12 mouse cellular contexts compared by ENCODE assay signal in genomic region chr1:159322586-159322985, GRCm38 (mm10).
A peak's percentile ranks its signal among the peaks of the same experiment; 100 is the strongest.
DNase-seq lines count a peak whose midpoint lies in the region; ATAC-seq and TF ChIP-seq lines count a peak whose summit lies in the region.
"Had no signal": no experiment of that assay in that cellular context is flagged by ENCODE, and none has a peak within 500 bp of the region (broad histone marks: within the 10 kb centered on the region; RNA-seq: fewer than 3 reads in every experiment).

No protein-coding gene starts in this region.

- H3K27me3 ChIP-seq in kidney, embryonic 15.5 days, result no peaks in the 10 kb centered on the region
- no peaks in the 10 kb centered on the region for H3K27me3 ChIP-seq in midbrain, postnatal 0 days (ENCODE audit: insufficient read depth, low read length)
- no peaks in the 10 kb centered on the region for H3K27me3 ChIP-seq in midbrain, embryonic 10.5 days (ENCODE audit: low read depth, poor library complexity, severe bottlenecking)
- H3K27me3 ChIP-seq: heart, embryonic 15.5 days; hindbrain, embryonic 15.5 days had no signal

- H3K4me2 ChIP-seq in kidney, embryonic 15.5 days, result no peak overlapping the region
- H3K4me2 ChIP-seq in midbrain, postnatal 0 days (ENCODE audit: low read depth, low read length, poor library complexity, severe bottlenecking), result no peak overlapping the region
- H3K4me2 ChIP-seq: heart, embryonic 15.5 days; hindbrain, embryonic 15.5 days had no signal

- H3K36me3 ChIP-seq in kidney, embryonic 15.5 days, result peaks cover 29% of the 10 kb centered on the region
- 0 out of 2 replicates have a peak, but pooled peaks cover 2% of the 10 kb centered on the region for H3K36me3 ChIP-seq in midbrain, postnatal 0 days (ENCODE audit: insufficient read depth, low read length)
- peaks cover 47% of the 10 kb centered on the region for H3K36me3 ChIP-seq in midbrain, embryonic 10.5 days
- H3K36me3 ChIP-seq: hindbrain, embryonic 15.5 days had no signal

- H3K4me1 ChIP-seq in kidney, embryonic 15.5 days, result no peaks in the 10 kb centered on the region
- H3K4me1 ChIP-seq in midbrain, postnatal 0 days (ENCODE audit: insufficient read depth, low read length), result no peaks in the 10 kb centered on the region
- no peaks in the 10 kb centered on the region for H3K4me1 ChIP-seq in midbrain, embryonic 10.5 days
- H3K4me1 ChIP-seq: heart, embryonic 15.5 days; hindbrain, embryonic 15.5 days had no signal

- peak; percentile 49 for TF ChIP-seq CTCF in midbrain, postnatal 0 days (IDR thresholded peaks at IDR 0.05)

- no peak overlapping the region for H3K9ac ChIP-seq in kidney, embryonic 15.5 days
- H3K9ac ChIP-seq in midbrain, postnatal 0 days (replicated peaks; ENCODE audit: low read length, poor library complexity, severe bottlenecking), result no peak overlapping the region
- H3K9ac ChIP-seq: heart, embryonic 15.5 days; hindbrain, embryonic 15.5 days had no signal

- peak; percentile 16 for DNase-seq in embryo, embryonic 10.5 days (ENCODE audit: low spot score)
- no peak for DNase-seq in embryo, embryonic 10 days (ENCODE audit: low spot score)
- DNase-seq in kidney, postnatal 10 days, result peak; percentile 10
- DNase-seq in midbrain, postnatal 0 days (ENCODE audit: low spot score), result no peak
- no peak for DNase-seq in midbrain, embryonic 10.5 days (ENCODE audit: low spot score)
- DNase-seq in mesoderm, embryonic 11.5 days (ENCODE audit: low read depth, low spot score), result peak; percentile 6
- DNase-seq in left cerebral cortex, adult 18-20 months (ENCODE audit: low spot score in 2 of 2), result no peak
- DNase-seq: gastrocnemius, postnatal 25 days; right cerebral cortex, postnatal 14 days had no signal

- H3K27ac ChIP-seq in kidney, embryonic 15.5 days, result no peak overlapping the region
- no peak overlapping the region for H3K27ac ChIP-seq in midbrain, postnatal 0 days (ENCODE audit: low read depth, low read length)
- no peak overlapping the region for H3K27ac ChIP-seq in midbrain, embryonic 10.5 days (replicated peaks)
- H3K27ac ChIP-seq: heart, embryonic 15.5 days; hindbrain, embryonic 15.5 days had no signal

- no peaks in the 10 kb centered on the region for H3K9me3 ChIP-seq in kidney, embryonic 15.5 days (replicated peaks)
- H3K9me3 ChIP-seq in midbrain, postnatal 0 days (ENCODE audit: low read length), result no peaks in the 10 kb centered on the region
- H3K9me3 ChIP-seq in midbrain, embryonic 10.5 days (replicated peaks), result no peaks in the 10 kb centered on the region
- H3K9me3 ChIP-seq: heart, embryonic 15.5 days; hindbrain, embryonic 15.5 days had no signal

- no peak for ATAC-seq in kidney, embryonic 15.5 days (replicated peaks; ENCODE audit: low FRiP score)
- ATAC-seq in midbrain, postnatal 0 days (ENCODE audit: low FRiP score), result no peak

- WGBS in kidney, embryonic 15.5 days, result 56% methylated on average over 1 of the region's 1 CpGs
- 85% methylated on average over 1 of the region's 1 CpGs for WGBS in midbrain, postnatal 0 days
- 86% methylated on average over 1 of the region's 1 CpGs for WGBS in midbrain, embryonic 10.5 days

- H3K4me3 ChIP-seq in kidney, embryonic 15.5 days (replicated peaks), result no peak overlapping the region
- H3K4me3 ChIP-seq in midbrain, postnatal 0 days (ENCODE audit: low read depth, low read length), result no peak overlapping the region
- H3K4me3 ChIP-seq in midbrain, embryonic 10.5 days, result no peak overlapping the region
- H3K4me3 ChIP-seq: heart, embryonic 15.5 days; hindbrain, embryonic 15.5 days had no signal

Comparison
In these comparisons a context has a peak if more than half of its experiments do, and no peak if none do; other contexts are left out.
1. DNase-seq: peak in embryo, embryonic 10.5 days (single experiment), kidney, postnatal 10 days (single experiment) and mesoderm, embryonic 11.5 days (single experiment); none in embryo, embryonic 10 days (single experiment), midbrain, postnatal 0 days (single experiment), midbrain, embryonic 10.5 days (single experiment) and left cerebral cortex, adult 18-20 months (0 of 2).